Mouse (Mus musculus) brown adipose tissue, adult 24 weeks (tissue): ENCODE data around the gene Rab35. TPM values are rescaled to one million over a fixed set of nuclear protein-coding genes. Genes with fewer than 3 reads are reported as not detected.

ENCODE experiments used
- H3K27ac ChIP-seq: fragments of 200-500 bp; replicated peaks from 2 replicates; pipeline ENCODE4 v1.5.1; 2012; ENCODE audit warnings: low read depth, mild to moderate bottlenecking, low read length
- H3K4me1 ChIP-seq: fragments of 200-500 bp; 2 replicates; pipeline ENCODE4 v1.6.1; 2012; ENCODE audit warnings: low read length, mixed read lengths; ENCODE audit not compliant: control insufficient read depth, insufficient read depth, insufficient read length
- H3K4me3 ChIP-seq: fragments of 200-500 bp; 2 replicates; pipeline ENCODE4 v1.5.1; 2012; ENCODE audit warnings: low read depth, mild to moderate bottlenecking, low read length, moderate library complexity; ENCODE audit not compliant: insufficient read depth
- polyA plus RNA-seq: library from polyadenylated mRNA; stranded (reverse); fragments of >200 nt; gene quantifications from 2 replicates; pipeline ENCODE4 v1.2.4, GENCODE M21; 2012; ENCODE audit not compliant: missing spikeins, insufficient read depth, insufficient read length

Gene Rab35
- polyA plus RNA-seq, 1 experiment: 29.4 TPM

DNA sequence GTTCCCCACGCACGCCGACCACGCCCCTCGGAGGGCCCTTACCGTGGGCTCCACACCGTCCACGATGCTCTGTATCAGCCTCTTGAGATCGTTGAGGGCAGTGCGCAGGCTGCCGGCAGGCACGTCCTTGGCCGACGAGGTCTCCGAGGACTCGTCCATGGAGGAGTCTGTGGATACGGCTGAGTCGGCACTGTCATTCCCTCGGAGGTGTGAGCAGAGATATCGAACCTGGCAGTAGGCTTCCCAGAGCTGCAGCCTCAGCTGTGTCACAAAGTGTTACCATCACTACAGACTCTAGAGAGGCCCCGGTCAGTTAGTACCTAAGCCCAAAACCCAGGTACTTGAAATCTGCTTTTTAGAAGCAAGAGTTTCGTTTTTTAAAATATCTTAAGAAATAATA is 30.9 kb downstream of the Rab35 start:
- Histone ChIP-seq H3K4me1 (no peaks in the 10 kb centered on the region), H3K27ac (no peak overlapping the region), H3K4me3 (no peak overlapping the region)

DNA sequence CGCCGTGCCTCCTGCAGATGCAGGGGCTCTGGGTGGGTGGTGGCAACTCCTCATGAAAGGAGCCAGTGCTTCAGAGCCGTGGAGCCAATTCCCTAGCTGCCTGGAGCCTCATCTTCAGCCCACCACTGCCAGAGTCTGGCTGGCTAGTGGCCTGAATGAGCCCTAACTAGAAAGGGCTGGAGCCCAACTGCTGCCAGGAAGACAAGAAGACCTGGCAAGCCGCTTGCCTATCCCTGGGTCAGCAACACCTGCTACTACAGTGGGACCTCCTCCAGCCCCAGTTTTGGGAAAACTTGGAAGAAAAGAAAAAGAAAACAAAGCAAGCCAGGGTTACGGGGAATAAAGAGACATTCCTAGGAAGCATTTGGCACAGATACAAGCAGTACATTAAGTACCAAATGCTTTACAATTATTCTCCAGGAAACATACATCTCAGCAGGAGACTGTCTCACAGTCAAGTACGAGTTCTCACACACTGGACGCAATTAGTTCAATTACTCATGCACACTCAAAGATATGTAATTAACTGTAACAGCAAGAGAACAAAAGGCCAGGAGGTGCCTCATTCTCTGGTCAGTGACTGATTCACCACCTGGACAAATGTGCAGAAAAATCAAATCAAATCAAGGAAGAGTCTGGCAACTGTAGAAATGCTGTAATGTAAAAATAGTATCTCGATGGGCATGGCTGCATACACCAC is 34.8 kb downstream of the Rab35 start:
- H3K4me3 ChIP-seq: no peak overlapping the region
- no peak overlapping the region for H3K27ac ChIP-seq
- no peaks in the 10 kb centered on the region for H3K4me1 ChIP-seq

DNA sequence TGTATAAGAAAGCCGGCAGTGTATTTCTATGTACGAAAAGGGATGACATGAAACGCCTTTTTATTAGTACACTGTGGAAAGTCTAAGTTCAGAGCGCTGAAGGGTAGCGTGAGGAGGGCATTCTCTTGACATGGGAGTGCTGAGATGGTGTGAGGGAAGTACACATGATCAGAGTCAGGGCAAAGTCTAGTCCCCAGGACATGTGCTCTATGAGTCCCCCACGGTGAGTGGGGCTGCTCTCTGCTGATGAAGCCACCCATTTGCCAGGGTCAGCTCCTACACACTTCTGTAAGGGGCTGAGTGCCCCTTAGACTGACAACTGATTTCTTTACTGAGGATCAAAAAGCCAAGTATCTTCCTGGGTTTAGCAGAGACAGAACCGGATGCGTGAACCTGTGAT is 35.5 kb downstream of the Rab35 start:
- no peak overlapping the region for H3K27ac ChIP-seq

DNA sequence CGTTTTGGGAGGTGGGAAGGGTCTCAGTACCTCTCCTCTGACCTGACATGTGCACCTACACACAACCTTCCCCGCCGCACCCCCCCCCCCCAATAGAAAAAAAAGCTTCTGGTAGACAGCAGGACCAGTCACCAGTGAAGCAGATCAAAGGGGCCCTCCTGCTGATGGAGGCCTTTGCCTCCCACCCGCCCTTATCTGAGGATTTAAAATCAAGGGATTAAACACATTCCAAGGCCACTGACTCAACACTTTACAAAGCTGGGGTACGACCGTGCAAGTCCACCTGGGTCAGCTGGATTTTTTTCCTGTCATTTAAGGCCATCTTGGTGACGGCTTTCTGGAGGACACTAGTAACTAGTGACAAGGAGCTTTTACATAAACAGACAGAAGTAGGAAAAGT is 36.2 kb downstream of the Rab35 start:
- Histone ChIP-seq H3K4me1 (no peaks in the 10 kb centered on the region), H3K4me3 (no peak overlapping the region), H3K27ac (no peak overlapping the region)

More for the DNA sequence above, 35.5 kb downstream of the Rab35 start:
- no peak overlapping the region for H3K4me3 ChIP-seq
- H3K4me1 ChIP-seq: no peaks in the 10 kb centered on the region

DNA sequence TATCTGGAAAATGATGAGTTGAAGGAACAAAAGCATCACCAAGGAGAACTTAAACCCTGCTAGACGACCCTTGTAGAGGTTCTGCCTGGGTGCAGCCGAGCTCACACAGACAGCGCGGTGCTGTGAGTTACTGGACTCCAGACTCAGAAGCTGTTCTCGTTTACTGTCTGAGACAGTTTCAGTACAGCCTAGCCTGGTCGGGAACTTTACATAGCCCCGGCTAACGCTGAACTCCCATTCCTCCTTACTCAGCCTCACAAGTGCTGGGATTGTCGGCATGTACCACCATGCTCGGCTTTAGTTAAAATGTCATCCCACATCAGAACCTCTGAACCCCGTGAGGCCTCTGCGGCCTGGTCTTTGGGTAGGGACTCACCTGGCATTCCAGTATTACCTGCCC is 37.3 kb downstream of the Rab35 start:
- Histone ChIP-seq H3K27ac (no peak overlapping the region), H3K4me3 (no peak overlapping the region), H3K4me1 (no peaks in the 10 kb centered on the region)

DNA sequence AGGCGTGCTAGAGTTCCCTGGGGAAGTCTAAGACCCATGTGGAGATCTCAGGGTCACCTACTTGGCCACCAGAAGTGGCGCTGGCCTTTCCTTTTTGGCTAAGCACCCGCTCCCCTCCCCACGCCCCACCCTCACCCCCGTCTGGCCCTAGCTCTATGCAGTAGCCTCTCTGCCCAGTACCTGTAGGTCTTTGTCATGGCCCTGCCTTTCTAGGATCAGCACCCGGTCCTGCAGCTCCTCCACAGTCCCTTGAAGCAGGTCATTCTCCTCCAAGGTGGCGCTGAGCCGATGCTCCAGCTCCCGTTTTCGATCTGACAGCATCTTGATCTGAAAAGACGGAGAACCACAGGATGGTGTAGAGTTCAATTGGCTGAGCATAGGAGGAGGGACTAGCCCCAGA is 38.3 kb downstream of the Rab35 start:
- Histone ChIP-seq H3K4me3 (no peak overlapping the region), H3K4me1 (no peaks in the 10 kb centered on the region), H3K27ac (no peak overlapping the region)

DNA sequence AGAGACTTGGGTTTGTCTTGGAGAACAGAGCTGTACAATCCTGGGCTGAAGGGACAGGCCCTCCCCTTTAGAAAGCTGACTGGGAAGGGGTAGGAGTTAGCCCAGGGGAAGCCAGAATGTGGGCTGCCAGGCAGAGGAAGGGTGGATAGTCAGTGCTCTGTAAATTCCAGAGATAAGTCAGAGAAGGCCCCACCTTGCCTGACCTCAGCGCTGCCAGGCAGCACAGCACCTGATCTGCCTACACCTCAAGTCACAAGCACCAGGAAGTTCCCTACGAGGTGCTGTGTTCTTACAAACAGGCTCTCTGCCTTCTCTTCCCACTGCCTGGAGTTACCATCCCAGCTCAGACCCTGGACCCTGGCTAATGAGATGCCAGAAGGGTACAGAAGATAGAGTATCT is 38.7 kb downstream of the Rab35 start:
- H3K4me3 ChIP-seq: no peak overlapping the region
- H3K27ac ChIP-seq: no peak overlapping the region
- H3K4me1 ChIP-seq: no peaks in the 10 kb centered on the region

DNA sequence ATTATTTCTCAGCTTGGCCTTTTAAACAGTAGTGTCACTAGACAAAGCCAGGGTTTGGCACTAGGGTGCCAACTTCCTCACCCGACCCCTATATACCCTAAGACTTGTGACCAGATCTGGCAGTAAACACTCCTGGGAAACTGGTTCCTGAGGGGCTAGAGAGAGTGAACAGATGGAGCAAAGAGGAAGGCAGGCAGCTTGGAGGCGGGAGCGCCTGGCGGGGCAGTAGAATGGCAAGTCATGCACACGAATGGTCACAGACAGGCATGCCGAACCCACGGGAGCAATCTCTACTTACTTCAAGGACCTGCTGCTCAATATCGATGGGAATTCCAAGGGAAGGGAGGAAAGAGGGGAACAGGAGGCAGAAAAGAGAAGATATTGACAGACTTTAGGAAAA is 40.1 kb downstream of the Rab35 start:
- Histone ChIP-seq H3K4me1 (no peaks in the 10 kb centered on the region), H3K4me3 (no peak overlapping the region), H3K27ac (no peak overlapping the region)

DNA sequence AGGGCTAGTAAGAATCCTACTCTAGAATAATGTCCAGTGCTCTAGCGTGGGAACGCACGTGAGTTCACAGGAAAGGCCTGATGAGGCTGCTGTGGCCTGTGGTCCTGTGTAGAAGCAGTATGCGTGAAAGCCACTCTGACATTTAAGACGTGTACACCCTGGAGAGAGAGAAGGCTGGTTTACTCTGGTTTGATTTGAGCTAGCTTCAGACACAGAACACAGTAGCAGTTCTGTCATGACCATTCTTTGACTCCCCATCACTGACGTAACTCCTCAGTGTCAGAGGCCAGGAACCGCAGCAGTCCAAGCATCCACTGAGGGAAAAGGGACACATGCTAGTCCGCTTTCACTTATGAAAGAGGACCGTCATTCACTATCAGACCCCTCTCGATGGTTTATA is 53.4 kb downstream of the Rab35 start:
- H3K4me3 ChIP-seq: no peak overlapping the region
- H3K4me1 ChIP-seq: no peaks in the 10 kb centered on the region
- no peak overlapping the region for H3K27ac ChIP-seq

DNA sequence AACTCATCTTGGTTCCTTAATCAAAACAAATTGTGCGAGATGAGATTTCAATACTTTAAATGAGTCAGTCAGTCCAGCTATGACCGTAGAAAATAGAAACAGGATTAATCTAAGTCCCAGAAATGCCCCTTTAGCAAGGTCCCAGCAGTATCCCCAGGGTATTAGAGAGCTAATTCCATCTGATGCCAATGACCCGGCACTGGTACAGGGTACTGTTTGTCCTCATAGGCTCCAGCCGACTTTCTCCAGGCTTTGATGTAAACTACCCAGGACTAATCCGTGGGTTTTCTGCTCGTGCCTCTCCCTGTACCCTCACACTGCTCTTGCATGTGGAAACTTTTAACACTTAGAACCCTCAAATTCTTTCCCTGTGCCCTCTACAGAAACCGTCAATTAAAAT is 55.0 kb downstream of the Rab35 start:
- H3K4me3 ChIP-seq: no peak overlapping the region
- no peak overlapping the region for H3K27ac ChIP-seq
- no peaks in the 10 kb centered on the region for H3K4me1 ChIP-seq

DNA sequence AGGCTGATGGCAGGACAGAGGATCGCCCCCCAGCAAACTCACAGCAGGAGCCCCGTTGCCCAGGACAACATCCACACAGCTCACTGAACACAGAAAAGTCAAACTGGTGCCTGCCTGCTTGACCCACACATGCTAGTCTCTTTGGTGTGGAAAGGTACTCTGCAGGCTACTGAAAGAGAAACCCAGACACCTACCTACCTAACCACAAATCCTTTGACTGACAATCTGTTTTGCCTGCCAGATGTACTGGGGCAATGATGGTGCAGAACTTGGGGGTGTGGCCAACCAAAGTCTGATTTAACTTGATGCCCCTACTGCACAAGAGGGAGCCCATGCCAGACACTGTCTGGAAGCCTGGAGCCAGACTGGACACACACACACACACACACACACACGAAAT is 61.6 kb downstream of the Rab35 start:
- Histone ChIP-seq H3K27ac (no peak overlapping the region), H3K4me1 (no peaks in the 10 kb centered on the region), H3K4me3 (no peak overlapping the region)

DNA sequence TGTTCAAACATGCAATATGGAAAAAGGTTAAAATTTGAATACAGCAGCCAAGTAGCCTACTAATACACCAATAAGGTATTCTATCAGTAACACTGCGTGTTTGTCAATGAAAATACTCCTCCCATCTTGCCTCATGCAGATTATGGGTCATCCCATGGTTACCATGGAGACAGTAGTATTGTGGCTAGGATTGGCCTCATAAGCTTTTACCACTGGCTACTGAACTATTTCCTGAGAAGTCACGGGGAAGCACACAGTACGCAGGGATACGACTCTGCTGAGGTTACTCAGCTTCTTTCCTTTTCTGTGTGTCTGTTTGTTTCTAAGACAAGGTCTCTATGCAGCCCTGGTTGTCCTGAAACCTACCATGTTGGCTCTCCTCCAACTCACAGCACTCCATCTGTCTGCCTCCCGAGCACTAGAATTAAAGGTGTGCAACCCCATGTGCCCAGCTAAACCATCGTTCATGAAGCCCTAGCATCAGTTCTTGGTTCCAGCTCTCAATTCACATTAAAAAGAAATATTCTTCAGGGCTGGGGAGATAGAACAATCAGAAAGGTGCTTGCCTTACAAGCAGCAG is 63.6 kb downstream of the Rab35 start:
- no peak overlapping the region for H3K27ac ChIP-seq
- H3K4me1 ChIP-seq: no peaks in the 10 kb centered on the region
- H3K4me3 ChIP-seq: no peak overlapping the region

DNA sequence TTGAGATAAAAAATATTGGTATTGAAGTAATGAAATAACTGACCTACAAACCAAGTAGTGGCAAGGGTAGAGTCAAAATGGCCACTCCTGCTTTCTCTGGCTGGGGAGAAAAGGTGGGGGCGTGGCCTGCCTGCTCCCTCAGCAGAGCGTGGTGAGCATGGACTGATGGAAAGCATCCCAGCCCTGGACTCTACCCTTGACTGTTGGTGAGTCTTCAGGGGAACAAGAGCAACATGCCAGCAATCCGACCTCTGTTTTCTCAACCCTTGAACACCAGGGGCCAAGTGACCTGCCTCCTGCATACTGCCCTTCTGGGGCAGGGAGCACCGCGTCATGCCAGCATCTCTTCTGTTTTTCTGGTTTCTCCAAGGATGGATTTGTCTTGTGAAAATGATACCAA is 65.1 kb downstream of the Rab35 start:
- no peak overlapping the region for H3K4me3 ChIP-seq
- H3K27ac ChIP-seq: no peak overlapping the region
- no peaks in the 10 kb centered on the region for H3K4me1 ChIP-seq

Other genes starting within 250 kb of the Rab35 start
- 1.1 TPM in 1 of 2 replicates, not detected in the other for gene Msi1, start 202.3 kb upstream of the Rab35 start, polyA plus RNA-seq
- not detected in 2 replicates for gene Pla2g1b, start 165.6 kb upstream of the Rab35 start, polyA plus RNA-seq
- gene Sirt4, start 147.2 kb upstream of the Rab35 start, polyA plus RNA-seq: 11.4 and 18.4 TPM in 2 replicates
- 10.6 and 12.2 TPM in 2 replicates for gene Pxn, start 125.2 kb upstream of the Rab35 start, polyA plus RNA-seq
- 575 and 685 TPM in 2 replicates for gene Rplp0, start 72.4 kb upstream of the Rab35 start, polyA plus RNA-seq
- gene Gcn1l1, start 66.7 kb upstream of the Rab35 start, polyA plus RNA-seq: 9.9 and 15.0 TPM in 2 replicates
- gene Bicdl1, start 99.7 kb downstream of the Rab35 start, polyA plus RNA-seq: 3.1 and 6.1 TPM in 2 replicates
- gene Cit, start 213.4 kb downstream of the Rab35 start, polyA plus RNA-seq: 0.12 and 0.13 TPM in 2 replicates